Mouse (Mus musculus): ENCODE measurements around the gene Slc5a8. TPM values are rescaled to one million over a fixed set of nuclear protein-coding genes. Genes with fewer than 3 reads are reported as not detected.

Gene Slc5a8
- 0.06 and 0.08 TPM in 2 replicates for polyA plus RNA-seq (2012; rRNA removed)

GRCm38 (mm10) chr10:88885632-88886090 is at the start of gene Slc5a8:
Slc5a8 (plus strand) TSS chr10:88885992.

Other genes with a start within 250 kb of the Slc5a8 start
- gene Spic, start 201.0 kb upstream of the Slc5a8 start, polyA plus RNA-seq (2012; rRNA removed) = 0.04 TPM in 1 of 2 replicates, not detected in the other
- 87.4 and 104 TPM in 2 replicates for gene Arl1, start 155.1 kb upstream of the Slc5a8 start, polyA plus RNA-seq (2012; rRNA removed)
- 16.7 and 18.2 TPM in 2 replicates for gene Utp20, start 59.2 kb upstream of the Slc5a8 start, polyA plus RNA-seq (2012; rRNA removed)